22 mouse cellular contexts compared by ENCODE assay signal in the genomic region with DNA sequence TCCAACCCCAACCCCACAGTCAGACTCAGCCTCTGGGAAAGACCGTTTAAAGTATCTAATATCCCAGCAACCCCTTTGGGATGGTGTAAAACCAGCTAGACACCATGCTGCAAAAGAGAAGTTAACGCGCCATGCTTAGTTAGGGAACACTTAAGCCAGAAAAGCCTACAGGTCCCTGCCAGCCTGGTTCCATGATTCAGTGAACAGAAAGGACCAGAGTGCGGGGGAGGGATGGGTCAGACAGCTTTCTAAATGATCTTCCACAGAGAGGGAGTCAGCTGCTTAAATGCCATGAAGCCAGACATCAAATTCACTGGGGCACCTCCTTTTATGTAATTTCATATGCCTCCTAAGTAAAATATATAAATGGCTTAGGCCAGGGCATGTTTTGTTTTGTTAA.
DNase-seq lines count a peak whose midpoint lies in the region; ATAC-seq and TF ChIP-seq lines count a peak whose summit lies in the region.
"Had no signal": no experiment of that assay in that cellular context is flagged by ENCODE, and none has a peak within 500 bp of the region (broad histone marks: within the 10 kb centered on the region; RNA-seq: fewer than 3 reads in every experiment).

No protein-coding gene starts in this region.

- DNase-seq in frontal cortex, postnatal 14 days (ENCODE audit: low spot score in 2 of 2) = no peak
- DNase-seq in kidney, postnatal 4 days = peak; percentile 34 to 60
- no peak for DNase-seq in kidney, adult 2 months
- peak; percentile 20 for DNase-seq in neural tube, embryonic 11.5 days (ENCODE audit: low spot score)
- no peak for DNase-seq in adrenal gland, adult 2 months
- DNase-seq: adrenal gland, postnatal 10 days; cerebellum, adult 9-11 months; gastrocnemius, postnatal 25 days; heart, adult 18-20 months; heart, postnatal 10 days; kidney, adult 11 months; lung, postnatal 4 days; thymus, postnatal 25 days had no signal

- H3K9ac ChIP-seq in neural tube, embryonic 11.5 days (ENCODE audit: low read length) = no peak overlapping the region
- no peak overlapping the region for H3K9ac ChIP-seq in neural tube, embryonic 15.5 days (replicated peaks)
- H3K9ac ChIP-seq: heart, embryonic 12.5 days; stomach, embryonic 15.5 days had no signal

- no peaks in the 10 kb centered on the region for H3K36me3 ChIP-seq in kidney, adult 2 months (ENCODE audit: control insufficient read depth, insufficient read depth, low read length)
- no peaks in the 10 kb centered on the region for H3K36me3 ChIP-seq in neural tube, embryonic 11.5 days (ENCODE audit: control insufficient read depth, insufficient read depth, low read length)
- no peaks in the 10 kb centered on the region for H3K36me3 ChIP-seq in neural tube, embryonic 15.5 days
- H3K36me3 ChIP-seq: forebrain, embryonic 10.5 days; heart, embryonic 12.5 days; hindbrain, embryonic 10.5 days; stomach, embryonic 15.5 days had no signal

- H3K27ac ChIP-seq in kidney, adult 2 months (ENCODE audit: insufficient read depth, low read depth, low read length) = no peak overlapping the region
- no peak overlapping the region for H3K27ac ChIP-seq in neural tube, embryonic 11.5 days (ENCODE audit: low read depth, low read length)
- no peak overlapping the region for H3K27ac ChIP-seq in neural tube, embryonic 15.5 days (replicated peaks)
- H3K27ac ChIP-seq: forebrain, embryonic 10.5 days; hindbrain, embryonic 10.5 days; stomach, embryonic 15.5 days had no signal

- H3K9me3 ChIP-seq in neural tube, embryonic 11.5 days (ENCODE audit: control insufficient read depth, low read length) = no peaks in the 10 kb centered on the region
- no peaks in the 10 kb centered on the region; the same call in 1 of the 2 replicates for H3K9me3 ChIP-seq in neural tube, embryonic 15.5 days (replicated peaks)
- H3K9me3 ChIP-seq: stomach, embryonic 15.5 days had no signal

- 0 out of 2 replicates have a peak, but pooled peaks have one; percentile 17 for ATAC-seq in frontal cortex, adult (ENCODE audit: low TSS enrichment)
- no peak for ATAC-seq in neural tube, embryonic 11.5 days (ENCODE audit: insufficient read depth, low FRiP score, low TSS enrichment)
- ATAC-seq in neural tube, embryonic 15.5 days (ENCODE audit: low FRiP score) = no peak; the same call in 1 of the 2 replicates
- ATAC-seq: activated CD4-positive, CD25-positive, alpha-beta regulatory T cell, adult 4 months; forebrain, embryonic 16.5 days; midbrain, embryonic 16.5 days had no signal

- H3K4me3 ChIP-seq in kidney, adult 2 months (ENCODE audit: insufficient read depth, low read depth, low read length) = no peak overlapping the region
- H3K4me3 ChIP-seq in neural tube, embryonic 11.5 days (ENCODE audit: low read depth, low read length) = no peak overlapping the region
- no peak overlapping the region for H3K4me3 ChIP-seq in neural tube, embryonic 15.5 days (replicated peaks)
- H3K4me3 ChIP-seq: forebrain, embryonic 10.5 days; heart, embryonic 12.5 days; hindbrain, embryonic 10.5 days; stomach, embryonic 15.5 days had no signal

- H3K27me3 ChIP-seq in kidney, adult 2 months (replicated peaks; ENCODE audit: control insufficient read depth, insufficient read depth, low read length) = no peaks in the 10 kb centered on the region
- H3K27me3 ChIP-seq in neural tube, embryonic 11.5 days (ENCODE audit: control insufficient read depth, insufficient read depth, low read length) = no peaks in the 10 kb centered on the region
- H3K27me3 ChIP-seq in neural tube, embryonic 15.5 days (replicated peaks) = no peaks in the 10 kb centered on the region
- H3K27me3 ChIP-seq: heart, embryonic 12.5 days; stomach, embryonic 15.5 days had no signal

- no peaks in the 10 kb centered on the region for H3K4me1 ChIP-seq in kidney, adult 2 months (ENCODE audit: control insufficient read depth, insufficient read depth, low read length)
- no peaks in the 10 kb centered on the region for H3K4me1 ChIP-seq in neural tube, embryonic 11.5 days (ENCODE audit: control insufficient read depth, insufficient read depth, low read length)
- peaks cover 4% of the 10 kb centered on the region for H3K4me1 ChIP-seq in neural tube, embryonic 15.5 days
- H3K4me1 ChIP-seq: forebrain, embryonic 10.5 days; heart, embryonic 12.5 days; hindbrain, embryonic 10.5 days; stomach, embryonic 15.5 days had no signal

- no peak for TF ChIP-seq CTCF in kidney, adult 2 months (conservative IDR thresholded peaks at IDR 0.05; ENCODE audit: insufficient read depth, insufficient read length, low read depth, low read length)

- 37% methylated on average over 4 of the region's 4 CpGs for WGBS in kidney, adult 2 months
- 81% methylated on average over 4 of the region's 4 CpGs for WGBS in neural tube, embryonic 11.5 days
- 59% methylated on average over 4 of the region's 4 CpGs for WGBS in neural tube, embryonic 15.5 days

- TF ChIP-seq POLR2A in kidney, adult 2 months (IDR thresholded peaks at IDR 0.05; ENCODE audit: low read depth, low read length) = no peak

- no peak overlapping the region for H3K4me2 ChIP-seq in neural tube, embryonic 11.5 days (ENCODE audit: low read depth)
- H3K4me2 ChIP-seq in neural tube, embryonic 15.5 days = no peak overlapping the region
- H3K4me2 ChIP-seq: heart, embryonic 12.5 days; stomach, embryonic 15.5 days had no signal

Comparison
In these comparisons a context has a peak if more than half of its experiments do, and no peak if none do; other contexts are left out.
1. DNase-seq: peak in kidney, postnatal 4 days (2 of 2) and neural tube, embryonic 11.5 days (single experiment); none in frontal cortex, postnatal 14 days (0 of 2), kidney, adult 2 months (single experiment) and adrenal gland, adult 2 months (single experiment).